Mouse (Mus musculus) forebrain, embryonic 16.5 days (tissue): ENCODE results near the gene Rps6kl1. TPM values are rescaled to one million over a fixed set of nuclear protein-coding genes. Genes with fewer than 3 reads are reported as not detected.
"Not testable (repeated sequence)": the region's sequence is repeated elsewhere in the genome, so short reads cannot be mapped to it uniquely, and the experiment has no call there.

Source experiments
- ATAC-seq: fragments of 200-750 bp; cut with Nextera tagmentation; 2 replicates; pipeline ENCODE4 v1.8.0; 2017; ENCODE audit warnings: mild to moderate bottlenecking, moderate library complexity
- H3K27ac ChIP-seq: fragments of 300-500 bp; sonication (generic); 2 replicates; pipeline ENCODE4 v1.5.1; 2014; ENCODE audit warnings: low read length, control low read depth
- H3K27me3 ChIP-seq: fragments of 300-500 bp; sonication (generic); replicated peaks from 2 replicates; pipeline ENCODE4 v1.6.1; 2014; ENCODE audit warnings: low read length; ENCODE audit not compliant: control insufficient read depth, insufficient read depth
- H3K36me3 ChIP-seq: fragments of 300-500 bp; sonication (generic); 2 replicates; pipeline ENCODE4 v1.6.1; 2014; ENCODE audit not compliant: control insufficient read depth, insufficient read depth
- H3K4me1 ChIP-seq: fragments of 300-500 bp; sonication (generic); replicated peaks from 2 replicates; pipeline ENCODE4 v1.6.1; 2014; ENCODE audit warnings: low read length; ENCODE audit not compliant: control insufficient read depth, insufficient read depth
- H3K4me2 ChIP-seq: fragments of 300-500 bp; sonication (generic); 2 replicates; pipeline ENCODE4 v1.6.1; 2014; ENCODE audit warnings: mild to moderate bottlenecking, low read length, control low read depth
- H3K4me3 ChIP-seq: fragments of 300-500 bp; sonication (generic); replicated peaks from 2 replicates; pipeline ENCODE4 v1.5.1; 2014; ENCODE audit warnings: mild to moderate bottlenecking, low read length, control low read depth
- H3K9ac ChIP-seq: fragments of 300-500 bp; sonication (generic); replicated peaks from 2 replicates; pipeline ENCODE4 v1.6.1; 2014; ENCODE audit warnings: low read depth, low read length, control low read depth
- H3K9me3 ChIP-seq: fragments of 300-500 bp; sonication (generic); 2 replicates; pipeline ENCODE4 v1.6.1; 2016; ENCODE audit warnings: low read length; ENCODE audit not compliant: control insufficient read depth
- WGBS: fragments of 180-500 bp; shearing (Covaris S2); extraction: QIAGEN DNeasy Blood & Tissue Kit; methylation state at CpG from one replicate; pipeline ENCODE4 v1.1.7; 2014; 5-methylcytosine and 5-hydroxymethylcytosine counted together
- polyA plus RNA-seq: library from polyadenylated mRNA; unstranded; fragments of >200 nt; fragmentation: Nextera tagmentation; extraction: Ambion mirVana; gene quantifications from 2 replicates; pipeline ENCODE4 v1.2.1, GENCODE M21; 2015

The Rps6kl1 gene
- polyA plus RNA-seq, 1 experiment from 2014 or later, result 30.8 TPM

DNA sequence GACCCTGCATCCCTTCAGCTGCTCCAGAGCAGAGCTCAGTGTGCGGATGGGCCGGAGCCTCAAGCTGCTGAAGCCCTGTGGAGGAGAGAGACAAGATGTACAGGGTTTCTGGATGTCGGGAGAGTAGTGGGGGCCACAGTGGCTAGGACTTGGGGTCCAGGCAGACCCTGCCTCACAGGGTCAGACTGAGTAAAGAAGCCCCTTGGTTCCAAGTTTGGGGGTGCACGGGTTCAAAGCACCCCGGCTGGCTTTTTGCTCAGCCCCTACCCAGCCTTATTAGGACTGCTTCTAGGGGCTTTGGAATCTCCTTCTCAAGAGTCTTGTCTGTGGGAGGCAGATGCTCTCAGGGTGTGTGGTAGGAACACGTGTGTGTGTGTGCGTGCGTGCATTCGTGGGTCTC, 4.2 kb downstream of the Rps6kl1 start:
- Histone ChIP-seq H3K4me2 (no peak overlapping the region), H3K27me3 (no peaks in the 10 kb centered on the region), H3K4me1 (peaks cover 13% of the 10 kb centered on the region), H3K4me3 (no peak overlapping the region), H3K36me3 (no peaks in the 10 kb centered on the region), H3K9ac (no peak overlapping the region), H3K27ac (no peak overlapping the region), H3K9me3 (no peaks in the 10 kb centered on the region)
- ATAC-seq, result no peak
- 77% methylated on average over 9 of the region's 9 CpGs for WGBS

- no peaks in the 10 kb centered on the region for H3K36me3 ChIP-seq
- H3K27ac ChIP-seq, result no peak overlapping the region
- H3K4me2 ChIP-seq, result no peak overlapping the region
- no peaks in the 10 kb centered on the region for H3K27me3 ChIP-seq
- 41% methylated on average over 8 of the region's 11 CpGs for WGBS
- no peak overlapping the region for H3K4me3 ChIP-seq
- no peak overlapping the region for H3K9ac ChIP-seq
- ATAC-seq, result no peak
- no peaks in the 10 kb centered on the region for H3K9me3 ChIP-seq
- H3K4me1 ChIP-seq, result peaks cover 11% of the 10 kb centered on the region
Measured at GRCm38 (mm10) chr12:85146355-85146754, 4.7 kb downstream of the Rps6kl1 start.

- ATAC-seq, result no peak
- WGBS, result 64% methylated on average over 9 of the region's 9 CpGs
- H3K4me2 ChIP-seq, result no peak overlapping the region
- no peaks in the 10 kb centered on the region for H3K27me3 ChIP-seq
- H3K27ac ChIP-seq, result no peak overlapping the region
- H3K9me3 ChIP-seq, result no peaks in the 10 kb centered on the region
- H3K36me3 ChIP-seq, result no peaks in the 10 kb centered on the region
- no peak overlapping the region for H3K9ac ChIP-seq
- H3K4me3 ChIP-seq, result no peak overlapping the region
- peaks cover 9% of the 10 kb centered on the region for H3K4me1 ChIP-seq
Measured at GRCm38 (mm10) chr12:85145630-85146029, 5.4 kb downstream of the Rps6kl1 start.

GRCm38 (mm10) chr12:85144821-85145220, 6.2 kb downstream of the Rps6kl1 start:
- Histone ChIP-seq H3K27ac (no peak overlapping the region), H3K9ac (no peak overlapping the region), H3K9me3 (no peaks in the 10 kb centered on the region), H3K36me3 (no peaks in the 10 kb centered on the region), H3K27me3 (no peaks in the 10 kb centered on the region), H3K4me3 (no peak overlapping the region), H3K4me1 (peaks cover 2% of the 10 kb centered on the region), H3K4me2 (no peak overlapping the region)
- no peak for ATAC-seq
- WGBS, result 88% methylated on average over 4 of the region's 4 CpGs

GRCm38 (mm10) chr12:85144276-85144675, 6.8 kb downstream of the Rps6kl1 start:
- 46% methylated on average over 2 of the region's 2 CpGs for WGBS
- not testable (repeated sequence) for H3K27me3 ChIP-seq, H3K36me3 ChIP-seq, ATAC-seq, H3K4me1 ChIP-seq, H3K4me3 ChIP-seq, H3K27ac ChIP-seq, H3K4me2 ChIP-seq, H3K9ac ChIP-seq, H3K9me3 ChIP-seq

GRCm38 (mm10) chr12:85142803-85143202, 8.3 kb downstream of the Rps6kl1 start:
- peak; percentile 58; the same call in 1 of the 2 replicates for ATAC-seq
- H3K4me3 ChIP-seq, result no peak overlapping the region
- H3K36me3 ChIP-seq, result no peaks in the 10 kb centered on the region
- H3K4me1 ChIP-seq, result no peaks in the 10 kb centered on the region; the same call in 1 of the 2 replicates
- no peak overlapping the region for H3K27ac ChIP-seq
- no peaks in the 10 kb centered on the region for H3K9me3 ChIP-seq
- no peak overlapping the region for H3K4me2 ChIP-seq
- no peaks in the 10 kb centered on the region for H3K27me3 ChIP-seq
- H3K9ac ChIP-seq, result no peak overlapping the region
- WGBS, result 12% methylated on average over 4 of the region's 4 CpGs

DNA sequence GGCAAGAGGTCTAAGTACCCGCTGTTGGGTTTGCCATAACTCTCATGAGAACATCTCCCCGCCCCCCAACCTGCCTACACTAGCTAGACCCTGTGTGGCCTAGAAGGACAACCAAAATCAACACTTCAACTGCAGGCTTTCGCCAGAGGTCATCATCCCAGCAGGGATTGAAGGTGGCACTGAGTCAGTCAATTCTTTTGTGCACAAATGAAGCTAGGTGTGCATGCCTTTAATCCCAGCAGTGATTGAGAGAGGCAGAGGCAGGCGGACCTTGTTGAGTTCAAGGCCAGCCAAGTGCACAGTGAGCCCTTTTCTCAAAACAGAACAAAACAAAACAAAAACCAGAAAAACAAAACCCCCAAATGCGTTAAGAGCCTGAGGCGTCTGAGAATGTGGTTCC, 10.0 kb downstream of the Rps6kl1 start:
- ATAC-seq, result no peak
- WGBS, result 76% methylated on average over 6 of the region's 6 CpGs
- no peaks in the 10 kb centered on the region for H3K27me3 ChIP-seq

DNA sequence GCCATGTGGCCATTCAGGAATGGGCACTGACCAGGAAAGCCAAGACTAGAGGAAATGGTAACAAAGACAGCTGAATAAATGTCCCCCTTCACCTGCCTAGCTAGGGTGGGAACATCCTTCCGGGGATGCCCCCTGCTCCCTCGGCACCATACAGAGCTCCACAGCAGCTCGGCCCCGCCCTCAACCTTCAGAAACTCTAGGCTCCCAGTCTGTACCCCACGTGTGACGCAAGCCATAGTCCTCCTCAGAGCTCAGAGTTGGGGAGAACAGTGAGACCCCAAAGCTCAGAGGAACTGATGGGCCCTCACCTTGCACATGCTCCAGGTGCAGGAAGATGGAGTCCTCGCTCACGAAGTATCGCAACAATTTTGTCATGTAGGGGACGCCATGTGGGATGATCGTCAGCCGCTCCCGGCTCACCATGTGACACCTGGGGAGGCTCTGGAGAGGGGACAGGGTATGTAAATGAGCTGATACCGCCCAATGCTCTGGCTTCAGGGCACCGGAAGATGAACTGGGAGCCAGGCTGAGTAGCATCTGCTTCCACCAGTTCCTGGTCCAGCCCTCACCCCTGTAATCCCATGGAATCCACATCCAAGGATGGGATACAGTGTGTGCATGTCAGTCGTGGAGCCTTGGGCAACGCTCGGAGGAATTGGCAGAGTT, 10.9 kb downstream of the Rps6kl1 start:
- no peaks in the 10 kb centered on the region for H3K9me3 ChIP-seq
- H3K4me3 ChIP-seq, result no peak overlapping the region
- WGBS, result 57% methylated on average over 18 of the region's 18 CpGs
- H3K9ac ChIP-seq, result no peak overlapping the region
- no peaks in the 10 kb centered on the region for H3K27me3 ChIP-seq
- 0 out of 2 replicates have a peak, but pooled peaks cover 3% of the 10 kb centered on the region for H3K36me3 ChIP-seq
- H3K4me1 ChIP-seq, result no peaks in the 10 kb centered on the region
- H3K27ac ChIP-seq, result no peak overlapping the region
- no peak for ATAC-seq
- H3K4me2 ChIP-seq, result no peak overlapping the region

More for the DNA sequence above, 10.0 kb downstream of the Rps6kl1 start:
- Histone ChIP-seq H3K27ac (no peak overlapping the region), H3K4me2 (no peak overlapping the region), H3K36me3 (no peaks in the 10 kb centered on the region), H3K9ac (no peak overlapping the region), H3K9me3 (no peaks in the 10 kb centered on the region), H3K4me3 (no peak overlapping the region), H3K4me1 (no peaks in the 10 kb centered on the region)

GRCm38 (mm10) chr12:85136627-85137026, 14.4 kb downstream of the Rps6kl1 start:
- Histone ChIP-seq H3K9ac (no peak overlapping the region), H3K4me1 (no peaks in the 10 kb centered on the region), H3K27me3 (no peaks in the 10 kb centered on the region), H3K4me3 (no peak overlapping the region), H3K27ac (no peak overlapping the region), H3K9me3 (no peaks in the 10 kb centered on the region), H3K4me2 (no peak overlapping the region), H3K36me3 (peaks cover 21% of the 10 kb centered on the region)
- no peak for ATAC-seq
- WGBS, result 76% methylated on average over 4 of the region's 4 CpGs
